Mouse (Mus musculus) frontal cortex, postnatal 36 days (tissue): ENCODE data around the gene Zfp526.

Source experiments
- DNase-seq, 2 experiments: peaks; one replicate each; pipeline ENCODE4 v3.0.0; 2022; ENCODE audit warnings: low spot score in 2 of 2

Zfp526 gene

DNA sequence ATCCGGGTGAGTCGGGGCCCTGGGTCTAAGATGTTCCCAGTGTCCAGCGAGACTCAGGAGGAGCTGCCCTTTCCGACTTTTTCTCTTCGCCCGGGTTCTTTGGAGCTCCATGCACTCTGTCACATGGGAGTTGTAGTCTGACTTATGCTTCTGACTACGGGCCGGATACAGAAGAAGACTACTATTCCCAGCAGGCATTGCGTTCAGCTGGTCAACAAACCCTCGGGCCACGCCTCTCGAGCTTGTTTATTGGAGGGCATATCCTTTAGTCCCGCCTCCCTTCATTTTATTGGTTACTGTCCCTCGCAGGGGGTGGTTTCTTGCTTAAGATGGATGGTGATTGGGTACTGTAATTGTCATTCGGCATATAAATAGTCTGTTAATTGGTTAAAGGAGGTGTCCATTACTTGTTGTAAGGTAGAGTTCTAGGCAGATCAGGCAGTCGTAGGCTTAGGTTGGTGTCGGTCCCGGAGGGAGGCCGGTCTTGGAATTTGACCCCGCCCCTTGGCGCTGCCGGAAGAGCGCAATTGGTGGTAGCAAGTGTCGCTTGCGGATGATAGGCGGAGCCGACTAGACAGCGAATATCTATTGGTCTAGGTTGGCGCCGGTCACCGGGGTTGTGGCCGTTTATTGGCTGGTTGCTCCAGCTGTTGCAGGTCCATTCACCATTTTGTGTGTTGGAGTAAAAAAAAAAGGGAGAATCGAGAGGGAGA lies 46.7 kb downstream of the Zfp526 start:
- DNase-seq: peak; percentile 99 to 100

DNA sequence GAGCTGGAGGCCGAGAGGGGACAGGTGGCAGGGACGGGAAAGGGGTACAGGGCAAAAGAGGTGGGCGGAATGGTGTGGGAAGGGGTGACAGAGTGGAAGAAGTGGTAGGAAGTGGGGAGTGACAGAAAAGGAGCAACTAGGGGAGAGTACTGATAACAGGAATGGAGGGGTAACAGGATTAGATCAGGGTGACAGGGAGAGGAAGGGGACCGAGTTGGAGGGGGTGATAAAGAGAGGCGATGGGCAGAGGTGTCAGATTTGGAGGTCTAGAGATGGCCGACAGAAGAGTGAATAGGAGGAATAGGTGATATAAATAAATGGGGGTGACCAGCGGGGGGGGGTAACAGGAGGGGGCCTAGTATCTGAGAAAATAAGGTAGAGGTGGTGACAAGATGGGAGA lies 47.4 kb downstream of the Zfp526 start:
- no peak for DNase-seq

DNA sequence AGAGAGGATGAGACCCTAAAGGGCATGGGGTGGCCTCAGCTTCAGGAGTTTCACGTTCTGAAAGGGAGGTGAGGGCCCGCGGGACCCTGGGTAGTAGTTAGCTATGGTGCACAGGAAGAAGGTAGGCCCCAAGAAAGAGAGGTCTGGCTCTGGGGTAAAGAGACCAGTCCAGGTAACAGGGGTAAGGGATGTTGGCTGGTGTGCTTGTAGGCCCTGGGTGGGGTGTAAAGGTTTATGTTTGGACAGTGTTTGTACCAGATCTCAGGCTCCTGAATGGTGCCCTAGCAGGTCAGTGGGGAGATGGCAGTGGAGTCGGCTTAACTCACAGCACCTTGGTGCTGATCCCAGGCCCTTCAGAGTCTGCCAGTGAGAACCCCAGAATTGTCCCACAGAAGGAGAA lies 47.8 kb downstream of the Zfp526 start:
- no peak for DNase-seq

DNA sequence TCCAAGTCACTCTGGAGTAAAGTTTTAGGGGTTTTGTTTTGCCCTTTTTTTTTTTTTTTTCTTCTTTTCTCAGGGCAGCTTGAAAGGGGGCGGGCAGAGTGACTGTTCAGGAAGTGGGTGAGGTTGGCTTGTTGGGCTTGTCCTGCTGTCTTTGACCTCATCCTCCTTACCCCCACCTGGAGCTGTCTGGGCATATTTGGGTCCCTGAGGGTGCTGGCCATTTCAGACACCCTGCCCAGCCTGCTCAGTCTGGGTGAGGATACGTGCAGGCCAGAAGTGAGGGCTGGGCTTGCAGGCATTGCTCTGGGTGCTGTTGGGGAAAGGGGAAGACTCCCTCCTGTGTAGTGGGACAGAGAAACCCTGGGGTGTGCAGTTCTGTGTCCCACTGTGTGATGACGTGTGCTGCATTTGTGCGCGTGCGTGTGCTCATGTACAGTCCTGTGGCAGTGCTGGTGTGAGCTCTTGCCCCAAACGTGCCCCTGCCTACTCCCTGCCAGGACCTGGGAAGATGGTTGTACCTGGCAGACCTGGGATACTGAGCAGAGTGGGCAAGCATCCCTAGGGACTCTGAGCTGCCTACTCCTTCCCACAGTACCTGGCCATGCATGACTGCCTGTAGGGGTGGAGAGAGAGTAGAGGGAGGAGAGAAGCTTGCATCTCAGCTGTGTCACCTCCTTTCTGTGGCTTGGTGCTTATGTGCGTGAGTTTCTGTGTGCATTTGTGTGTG lies 48.5 kb downstream of the Zfp526 start:
- no peak for DNase-seq

DNA sequence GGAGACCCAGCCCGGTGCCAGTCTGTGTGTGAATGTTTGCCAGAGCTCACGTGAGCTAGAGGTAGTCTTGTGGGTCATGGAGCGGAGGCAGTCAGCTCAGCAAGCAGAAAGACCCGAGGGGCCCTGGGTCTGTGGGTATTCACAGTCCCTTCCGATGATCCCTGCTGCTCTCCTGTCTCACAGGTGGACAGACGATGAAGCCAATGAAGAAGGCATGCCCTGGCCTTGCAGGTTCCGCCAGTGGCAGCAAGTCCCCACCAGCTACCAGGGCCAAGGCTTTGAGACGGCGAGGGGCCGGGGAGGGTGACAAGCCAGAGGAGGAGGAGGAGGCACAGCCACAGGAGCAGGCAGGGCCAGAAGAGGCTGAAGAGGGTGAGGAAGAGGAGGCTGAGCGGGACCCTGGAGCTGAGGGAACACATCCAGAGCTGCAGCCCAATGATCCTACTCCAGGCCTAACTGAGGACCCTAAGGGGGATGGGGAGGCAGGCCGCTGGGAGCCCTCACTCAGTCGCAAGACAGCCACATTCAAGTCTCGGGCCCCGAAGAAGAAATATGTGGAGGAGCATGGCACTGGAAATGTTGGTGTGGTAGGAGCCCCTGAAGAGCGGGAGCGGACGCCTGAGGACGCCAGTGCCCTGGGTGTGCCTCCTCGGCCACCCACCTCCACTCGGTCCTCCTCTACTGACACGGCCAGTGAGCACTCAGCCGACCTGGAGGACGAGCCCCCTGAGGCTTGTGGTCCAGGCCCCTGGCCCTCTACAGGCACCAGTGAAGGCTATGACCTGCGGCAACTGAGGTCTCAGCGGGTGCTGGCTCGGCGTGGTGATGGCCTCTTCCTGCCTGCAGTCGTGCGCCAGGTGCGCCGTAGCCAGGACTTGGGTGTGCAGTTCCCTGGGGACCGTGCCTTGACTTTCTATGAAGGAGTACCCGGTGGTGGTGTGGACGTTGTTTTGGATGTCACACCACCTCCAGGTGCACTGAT lies 49.7 kb downstream of the Zfp526 start:
- no peak for DNase-seq

DNA sequence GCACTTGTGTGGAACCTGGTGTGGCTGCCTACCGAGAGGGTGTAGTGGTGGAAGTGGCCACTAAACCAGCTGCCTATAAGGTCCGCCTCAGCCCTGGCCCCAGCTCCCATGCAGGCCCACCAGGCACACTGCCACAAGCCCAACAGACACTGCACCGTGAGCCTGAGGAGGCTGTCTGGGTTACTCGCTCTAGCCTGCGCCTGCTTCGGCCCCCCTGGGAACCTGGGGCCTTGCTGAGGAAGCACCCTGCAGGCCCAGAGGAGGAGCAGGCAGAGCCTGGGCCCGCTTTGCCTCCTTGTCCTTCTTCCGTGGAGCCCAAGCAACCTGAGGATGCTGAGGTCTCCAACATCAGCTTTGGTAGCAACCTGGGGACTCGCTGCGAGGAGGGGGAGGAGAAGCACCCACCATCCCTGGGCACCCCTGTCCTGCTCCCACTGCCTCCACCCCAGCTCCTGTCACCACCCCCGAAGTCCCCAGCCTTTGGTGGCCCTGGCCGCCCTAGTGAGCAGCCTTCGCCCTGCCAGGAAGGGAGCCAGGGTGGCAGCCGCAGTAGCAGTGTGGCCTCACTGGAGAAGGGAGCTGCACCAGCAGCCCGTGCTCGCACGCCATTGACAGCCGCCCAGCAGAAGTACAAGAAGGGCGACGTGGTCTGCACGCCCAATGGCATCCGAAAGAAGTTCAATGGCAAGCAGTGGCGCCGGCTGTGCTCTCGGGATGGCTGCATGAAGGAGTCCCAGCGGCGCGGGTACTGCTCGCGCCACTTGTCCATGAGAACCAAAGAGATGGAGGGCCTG lies 50.6 kb downstream of the Zfp526 start:
- no peak for DNase-seq

DNA sequence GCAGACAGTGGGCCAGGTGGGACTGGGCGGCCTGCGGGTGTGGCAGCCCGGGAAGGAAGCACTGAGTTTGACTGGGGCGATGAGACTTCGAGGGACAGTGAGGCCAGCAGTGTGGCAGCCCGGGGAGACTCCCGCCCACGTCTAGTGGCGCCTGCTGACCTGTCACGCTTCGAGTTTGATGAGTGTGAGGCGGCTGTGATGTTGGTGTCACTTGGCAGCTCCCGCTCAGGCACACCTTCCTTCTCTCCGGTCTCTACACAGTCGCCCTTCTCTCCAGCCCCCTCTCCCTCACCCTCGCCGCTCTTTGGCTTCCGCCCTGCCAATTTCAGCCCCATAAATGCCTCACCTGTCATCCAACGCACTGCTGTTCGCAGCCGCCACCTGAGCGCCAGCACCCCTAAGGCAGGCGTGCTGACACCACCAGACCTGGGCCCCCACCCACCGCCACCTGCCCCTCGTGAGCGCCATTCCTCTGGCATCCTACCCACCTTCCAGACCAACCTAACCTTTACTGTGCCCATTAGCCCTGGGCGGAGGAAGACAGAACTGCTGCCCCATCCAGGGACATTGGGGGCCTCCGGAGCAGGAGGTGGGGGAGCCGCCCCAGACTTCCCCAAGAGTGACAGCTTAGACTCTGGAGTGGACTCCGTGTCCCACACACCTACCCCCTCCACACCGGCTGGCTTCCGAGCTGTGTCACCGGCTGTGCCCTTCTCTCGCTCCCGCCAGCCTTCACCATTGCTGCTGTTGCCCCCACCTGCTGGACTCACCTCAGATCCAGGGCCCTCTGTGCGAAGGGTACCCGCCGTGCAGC lies 51.4 kb downstream of the Zfp526 start:
- DNase-seq: no peak

DNA sequence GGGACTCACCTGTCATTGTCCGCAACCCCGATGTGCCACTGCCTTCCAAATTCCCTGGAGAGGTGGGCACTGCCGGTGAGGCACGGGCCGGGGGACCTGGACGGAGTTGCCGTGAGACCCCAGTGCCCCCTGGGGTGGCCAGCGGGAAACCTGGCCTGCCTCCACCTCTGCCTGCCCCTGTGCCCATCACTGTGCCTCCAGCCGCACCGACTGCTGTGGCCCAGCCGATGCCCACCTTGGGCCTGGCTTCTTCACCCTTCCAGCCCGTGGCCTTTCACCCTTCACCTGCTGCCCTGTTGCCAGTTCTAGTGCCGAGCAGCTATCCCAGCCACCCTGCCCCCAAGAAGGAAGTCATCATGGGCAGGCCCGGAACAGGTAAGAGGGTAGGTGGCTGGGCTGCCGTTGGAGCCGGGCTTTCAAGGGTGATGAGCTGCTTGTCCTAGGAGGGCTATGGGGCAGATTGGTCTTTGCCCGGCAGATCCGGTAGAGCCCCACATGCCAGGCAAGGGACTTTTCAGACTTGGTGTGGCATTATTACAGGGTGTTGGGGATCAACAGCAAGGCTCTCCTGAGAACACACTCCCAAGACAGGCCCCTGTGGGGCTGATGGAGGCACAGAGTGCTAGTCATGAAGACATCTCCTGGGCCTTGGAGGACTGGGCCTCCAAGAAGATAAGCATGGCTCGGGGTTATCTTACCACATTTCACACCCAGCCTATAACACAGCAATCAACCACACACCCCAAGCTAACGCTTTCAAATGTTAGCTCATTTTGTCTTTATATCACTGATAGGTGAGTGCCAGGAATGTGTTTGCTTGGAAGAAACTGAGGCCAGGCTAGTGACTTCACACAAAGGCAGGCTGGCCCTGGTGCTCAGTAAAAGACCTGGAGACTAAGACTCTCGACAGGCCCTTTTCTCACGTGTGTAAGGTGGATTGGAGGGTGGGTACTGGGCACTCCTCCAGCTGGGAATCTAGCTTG lies 52.3 kb downstream of the Zfp526 start:
- DNase-seq: no peak

DNA sequence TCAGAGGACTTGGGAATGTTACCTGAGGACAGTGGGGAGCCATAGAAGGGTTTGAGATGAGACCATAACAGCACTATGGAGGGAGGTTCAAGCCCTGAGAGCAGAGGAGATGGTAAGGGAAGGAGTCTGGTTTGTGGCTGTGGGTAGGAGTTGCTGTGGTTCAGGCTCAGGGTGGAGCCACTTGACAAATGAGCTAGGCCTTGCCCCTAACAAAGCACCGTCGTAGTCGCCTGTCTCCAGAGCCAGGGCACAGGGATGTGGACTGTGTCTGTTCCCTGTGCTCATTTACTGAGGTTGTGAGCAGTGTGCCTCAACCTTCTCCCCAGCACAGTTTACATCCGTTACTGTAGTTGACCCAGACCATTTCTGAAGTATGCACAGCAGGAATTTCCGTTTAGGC lies 53.3 kb downstream of the Zfp526 start:
- DNase-seq: no peak

DNA sequence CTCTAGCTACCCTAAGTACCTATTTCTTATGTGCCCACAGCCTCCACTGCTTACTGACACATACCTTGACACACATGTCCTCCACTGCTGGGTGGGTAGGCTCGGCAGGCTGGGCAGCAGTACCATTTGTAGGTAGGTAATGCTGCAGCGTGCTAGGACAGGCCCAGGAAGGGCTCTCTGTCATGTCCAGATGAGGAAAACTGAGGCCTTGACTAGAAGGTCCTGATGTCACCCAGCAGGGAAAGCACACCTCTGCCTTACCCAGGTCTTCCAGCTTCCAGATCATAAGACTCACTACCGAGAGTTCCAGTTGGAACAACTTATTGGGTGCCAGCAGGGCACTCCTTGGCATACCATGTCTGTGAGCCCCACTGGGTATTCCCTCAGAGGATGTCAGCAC lies 53.8 kb downstream of the Zfp526 start:
- no peak for DNase-seq

DNA sequence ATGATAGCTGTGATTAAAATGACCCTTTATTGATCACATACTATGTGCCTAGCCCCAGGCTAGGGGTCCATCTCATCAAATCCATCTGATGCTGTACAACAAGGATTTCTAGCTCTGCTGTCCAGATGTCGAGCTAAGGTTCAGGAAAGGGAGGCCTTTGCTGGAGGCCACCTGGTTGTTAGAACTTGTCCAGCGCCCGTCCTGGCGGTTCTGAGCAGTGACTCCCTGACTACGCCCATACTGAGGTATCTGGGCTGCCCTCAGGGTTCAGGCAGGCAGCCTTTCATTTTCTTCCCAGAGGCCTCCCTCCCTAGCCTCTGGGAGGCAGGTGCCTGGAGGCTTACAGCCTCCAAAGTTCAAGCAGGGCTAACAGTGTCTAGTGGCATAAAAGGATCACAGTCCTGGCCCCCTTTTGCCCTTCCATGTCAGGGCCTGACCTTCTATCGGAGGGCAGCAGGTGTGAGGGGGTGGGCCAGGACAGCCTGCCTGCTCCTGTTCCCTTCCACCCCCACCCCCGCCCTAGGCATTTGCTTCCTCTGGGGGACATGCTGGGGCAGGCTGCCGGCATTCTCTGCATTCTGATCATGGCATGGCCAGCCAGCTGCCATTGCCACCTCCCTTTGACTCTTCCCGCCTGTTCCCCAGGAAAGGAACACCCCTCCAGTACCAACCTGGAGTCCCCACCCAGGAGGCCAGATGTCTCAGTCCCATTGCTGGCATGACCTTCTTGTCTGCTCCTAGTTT lies 54.5 kb downstream of the Zfp526 start:
- DNase-seq: no peak
